Mouse (Mus musculus) gastrocnemius, adult 2 months (tissue): ENCODE measurements at regions not wholly inside any gene's neighbourhood (a gene's known extent, or its start where the extent isn't known, plus 50 kb on each side); places are given as distances from the start of the nearest gene placed in this dataset.
A peak's percentile ranks its signal among the peaks of the same experiment; 100 is the strongest.

Experiments used
- DNase-seq: peaks from one replicate; pipeline ENCODE4 v3.0.0; 2022
- H3K27ac ChIP-seq: fragments of 200-600 bp; 2 replicates; pipeline ENCODE4 v1.8.1; 2022; ENCODE audit warnings: mild to moderate bottlenecking
- H3K4me3 ChIP-seq: fragments of 200-600 bp; 2 replicates; pipeline ENCODE4 v1.8.1; 2022; ENCODE audit warnings: mild to moderate bottlenecking, moderate library complexity
- CTCF ChIP-seq: fragments of 200-600 bp; IDR thresholded peaks from 2 replicates; pipeline ENCODE4 v1.8.1; 2022; ENCODE audit warnings: antibody characterized with exemption, mild to moderate bottlenecking, moderate library complexity
- intact Hi-C: fragments of 180-260 bp; cut with DNase I; formaldehyde crosslinking; loops from one replicate; pipeline ENCODE4 v1.15.1; 2025

- no peak overlapping the region for H3K27ac ChIP-seq
- intact Hi-C loops, result no loop called here
- TF ChIP-seq CTCF, result no peak
- H3K4me3 ChIP-seq, result no peak overlapping the region
- DNase-seq, result no peak
Observed at GRCm38 (mm10) chr5:46054850-46055249, 197.4 kb upstream of the Lcorl start.

GRCm38 (mm10) chr5:46042684-46043348 lies 185.4 kb upstream of the Lcorl start:
- no peak for DNase-seq
- TF ChIP-seq CTCF, result no peak
- no peak overlapping the region for H3K27ac ChIP-seq
- intact Hi-C loops, result no loop called here
- H3K4me3 ChIP-seq, result no peak overlapping the region

GRCm38 (mm10) chr5:46033008-46033676 lies 175.7 kb upstream of the Lcorl start:
- H3K4me3 ChIP-seq, result peak overlapping the region; percentile 17
- no peak overlapping the region for H3K27ac ChIP-seq
- DNase-seq, result no peak
- intact Hi-C loops, result no loop called here
- no peak for TF ChIP-seq CTCF

- TF ChIP-seq CTCF, result no peak
- intact Hi-C loops, result no loop called here
- Histone ChIP-seq H3K27ac (no peak overlapping the region), H3K4me3 (no peak overlapping the region)
- DNase-seq, result no peak
Observed at GRCm38 (mm10) chr5:46032206-46032605, 174.8 kb upstream of the Lcorl start.

- no peak overlapping the region for H3K27ac ChIP-seq
- H3K4me3 ChIP-seq, result no peak overlapping the region
- intact Hi-C loops, result no loop called here
- no peak for TF ChIP-seq CTCF
- no peak for DNase-seq
Observed at GRCm38 (mm10) chr5:46024138-46024537, 166.7 kb upstream of the Lcorl start.

- Histone ChIP-seq H3K4me3 (no peak overlapping the region), H3K27ac (no peak overlapping the region)
- intact Hi-C loops, result no loop called here
- TF ChIP-seq CTCF, result no peak
- DNase-seq, result no peak
Observed at GRCm38 (mm10) chr5:46023456-46023855, 166.0 kb upstream of the Lcorl start.

- no peak for DNase-seq
- intact Hi-C loops, result no loop called here
- TF ChIP-seq CTCF, result no peak
- Histone ChIP-seq H3K27ac (no peak overlapping the region), H3K4me3 (no peak overlapping the region)
Observed at GRCm38 (mm10) chr5:46022047-46022422, 164.6 kb upstream of the Lcorl start.

GRCm38 (mm10) chr5:46021398-46022046 lies 164.1 kb upstream of the Lcorl start:
- intact Hi-C loops, result no loop called here
- no peak overlapping the region for H3K27ac ChIP-seq
- no peak overlapping the region for H3K4me3 ChIP-seq
- no peak for TF ChIP-seq CTCF
- DNase-seq, result no peak

- Histone ChIP-seq H3K27ac (no peak overlapping the region), H3K4me3 (no peak overlapping the region)
- DNase-seq, result no peak
- no peak for TF ChIP-seq CTCF
- intact Hi-C loops, result no loop called here
Observed at GRCm38 (mm10) chr5:46020175-46020574, 162.8 kb upstream of the Lcorl start.

GRCm38 (mm10) chr5:46007446-46007845 lies 150.0 kb upstream of the Lcorl start:
- intact Hi-C loops, result no loop called here
- Histone ChIP-seq H3K4me3 (no peak overlapping the region), H3K27ac (no peak overlapping the region)
- no peak for DNase-seq
- TF ChIP-seq CTCF, result no peak

- no peak overlapping the region for H3K27ac ChIP-seq
- no peak for DNase-seq
- intact Hi-C loops, result no loop called here
- H3K4me3 ChIP-seq, result no peak overlapping the region
- TF ChIP-seq CTCF, result no peak
Observed at GRCm38 (mm10) chr5:46006691-46007090, 149.3 kb upstream of the Lcorl start.

GRCm38 (mm10) chr5:46006228-46006627 lies 148.8 kb upstream of the Lcorl start:
- H3K27ac ChIP-seq, result no peak overlapping the region
- intact Hi-C loops, result no loop called here
- H3K4me3 ChIP-seq, result no peak overlapping the region
- TF ChIP-seq CTCF, result no peak
- no peak for DNase-seq

- TF ChIP-seq CTCF, result no peak
- no peak overlapping the region for H3K27ac ChIP-seq
- no peak overlapping the region for H3K4me3 ChIP-seq
- intact Hi-C loops, result no loop called here
- no peak for DNase-seq
Observed at GRCm38 (mm10) chr5:46005631-46006030, 148.2 kb upstream of the Lcorl start.
